Mouse (Mus musculus) yolk sac, embryonic 10.5 days (tissue): ENCODE measurements around the gene Lancl1.

ENCODE experiments used
- DNase-seq: peaks from one replicate; pipeline ENCODE4 v3.0.0-alpha.2; 2017; ENCODE audit warnings: low spot score

Gene Lancl1

DNA sequence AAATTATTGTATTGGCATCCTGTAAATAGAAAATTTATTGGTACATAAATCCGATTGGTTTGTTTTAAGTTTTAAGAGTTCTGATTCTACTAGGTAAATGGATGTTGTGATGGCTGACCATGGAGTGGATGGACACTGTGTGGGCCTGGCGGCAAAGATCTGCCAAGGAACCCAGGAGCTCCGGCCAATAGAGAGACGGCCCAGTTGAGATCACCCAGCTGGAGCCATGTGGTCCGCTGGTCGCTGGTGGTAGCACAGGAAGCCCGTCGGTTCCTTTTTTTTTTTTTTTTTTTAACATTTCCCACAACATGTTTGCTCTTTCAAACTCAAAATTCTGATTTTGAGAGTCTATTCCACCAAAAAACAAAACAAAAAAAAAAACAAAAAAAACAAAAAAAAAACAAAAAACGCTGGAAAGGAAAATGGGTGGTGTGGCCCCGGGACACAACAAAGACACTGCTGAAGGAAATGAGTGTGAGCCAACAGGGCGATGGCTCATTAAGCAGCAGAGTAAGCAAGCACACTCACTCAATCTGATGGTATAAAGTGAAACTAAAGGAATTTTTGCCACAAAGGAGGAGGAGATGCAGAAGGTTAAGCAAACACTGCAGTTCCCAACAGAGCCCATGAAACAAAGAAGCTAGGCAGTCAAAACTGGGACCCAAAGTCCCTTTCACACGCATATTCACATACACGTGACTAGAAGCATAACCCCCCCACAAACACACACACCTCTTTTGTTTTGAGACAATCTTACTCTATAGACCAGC lies 21.4 kb downstream of the Lancl1 start:
- DNase-seq, result no peak

DNA sequence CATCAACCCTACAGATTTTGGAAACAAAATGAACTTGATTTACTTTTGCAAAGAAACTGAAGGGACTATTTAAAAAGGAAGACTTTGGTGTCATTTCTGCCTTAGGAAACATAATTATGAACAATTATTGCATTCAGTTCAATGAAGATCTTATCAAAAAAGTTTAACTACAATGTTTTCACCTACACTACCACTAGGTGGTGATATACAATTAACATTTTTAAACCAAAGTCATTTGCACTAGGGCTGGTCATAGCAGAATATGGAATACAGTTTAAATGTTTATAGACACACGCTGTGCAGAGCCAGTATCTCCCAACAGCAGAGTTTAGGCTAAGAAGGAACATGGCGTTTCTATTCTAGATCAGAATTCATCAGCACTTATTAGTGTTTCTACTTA lies 24.5 kb downstream of the Lancl1 start:
- no peak for DNase-seq

GRCm38 (mm10) chr1:67010520-67010919 lies 28.2 kb downstream of the Lancl1 start:
- DNase-seq, result no peak

DNA sequence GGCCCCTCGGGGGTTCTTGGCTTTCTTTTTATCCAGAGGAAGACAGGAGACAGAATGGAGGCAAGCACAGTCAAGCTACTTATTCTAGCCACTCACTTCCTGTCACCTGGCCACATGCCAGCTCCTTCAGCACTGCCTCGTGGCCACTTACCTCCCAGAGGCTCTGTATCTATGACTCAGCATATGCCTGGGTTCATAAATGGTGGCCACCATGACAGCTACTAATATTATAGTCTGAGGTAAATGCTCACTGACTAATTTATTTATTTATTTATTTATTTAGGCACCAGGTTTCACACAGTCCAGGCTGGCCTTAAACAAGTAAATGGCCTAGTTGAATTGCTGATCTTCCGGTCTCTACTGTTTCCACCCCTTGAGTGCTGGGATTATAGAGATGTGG lies 35.0 kb downstream of the Lancl1 start:
- DNase-seq, result no peak

GRCm38 (mm10) chr1:67002226-67002625 lies 36.4 kb downstream of the Lancl1 start:
- peak; percentile 83 for DNase-seq

GRCm38 (mm10) chr1:67001367-67001766 lies 37.3 kb downstream of the Lancl1 start:
- no peak for DNase-seq

- no peak for DNase-seq
Observed at GRCm38 (mm10) chr1:67000484-67000883, 38.2 kb downstream of the Lancl1 start.

DNA sequence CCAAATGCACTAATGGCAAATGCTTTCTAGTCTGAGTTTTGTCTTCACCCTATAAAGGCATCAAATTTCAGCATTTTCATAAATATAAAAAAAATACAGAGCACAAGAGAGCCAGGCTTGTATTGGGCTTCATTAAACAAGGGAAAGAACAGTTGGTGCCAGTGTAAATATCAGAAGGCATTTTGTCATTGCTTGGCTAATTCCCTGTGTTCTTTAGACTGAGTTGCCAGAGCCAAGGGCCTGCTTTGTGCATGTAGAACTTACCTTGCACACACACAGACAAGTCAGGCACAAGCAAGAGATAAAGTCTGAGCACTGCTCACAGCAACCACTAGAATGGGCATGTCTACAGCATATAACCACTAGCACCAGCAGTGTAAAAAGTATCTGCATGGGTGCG lies 40.1 kb downstream of the Lancl1 start:
- no peak for DNase-seq

DNA sequence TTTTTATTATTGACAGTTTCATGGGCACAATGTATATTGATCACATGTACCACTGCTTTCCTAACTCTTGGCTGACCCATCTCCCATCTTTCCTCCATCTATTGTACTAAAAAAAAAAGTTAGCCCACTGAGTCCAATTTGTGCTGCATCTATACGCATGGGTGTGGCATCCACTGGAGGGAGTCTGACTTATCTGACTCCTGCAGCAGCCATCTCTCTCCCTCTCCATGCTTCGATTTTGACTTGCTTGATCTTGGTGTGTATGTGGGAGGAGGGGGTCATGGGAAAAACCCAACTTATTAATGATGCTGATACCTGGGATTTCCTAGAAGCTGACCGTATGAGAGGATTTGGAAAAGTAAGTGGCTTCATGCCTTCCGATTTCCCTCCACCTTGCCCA lies 40.5 kb downstream of the Lancl1 start:
- no peak for DNase-seq

DNA sequence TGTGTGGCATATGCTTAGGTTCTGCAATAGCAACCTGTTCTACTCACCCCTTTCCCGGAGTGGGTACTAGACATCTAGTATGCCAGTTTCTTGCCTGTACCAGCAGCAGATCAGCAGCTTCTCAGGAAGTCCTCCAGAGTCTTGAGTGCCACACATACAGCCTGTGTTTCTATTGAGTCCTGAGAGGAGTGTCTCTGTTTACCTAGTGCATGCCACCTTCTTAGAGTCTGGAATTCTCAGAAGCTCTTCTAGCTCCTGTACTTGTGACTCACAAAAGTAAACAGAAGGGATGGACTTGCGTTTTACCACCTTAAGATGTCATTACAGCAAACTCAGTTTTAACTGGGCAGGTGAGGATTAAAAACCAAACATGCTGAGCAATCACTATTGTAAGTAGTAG lies 41.9 kb downstream of the Lancl1 start:
- DNase-seq, result peak; percentile 40

- no peak for DNase-seq
Observed at GRCm38 (mm10) chr1:66992764-66993163, 45.9 kb downstream of the Lancl1 start.

DNA sequence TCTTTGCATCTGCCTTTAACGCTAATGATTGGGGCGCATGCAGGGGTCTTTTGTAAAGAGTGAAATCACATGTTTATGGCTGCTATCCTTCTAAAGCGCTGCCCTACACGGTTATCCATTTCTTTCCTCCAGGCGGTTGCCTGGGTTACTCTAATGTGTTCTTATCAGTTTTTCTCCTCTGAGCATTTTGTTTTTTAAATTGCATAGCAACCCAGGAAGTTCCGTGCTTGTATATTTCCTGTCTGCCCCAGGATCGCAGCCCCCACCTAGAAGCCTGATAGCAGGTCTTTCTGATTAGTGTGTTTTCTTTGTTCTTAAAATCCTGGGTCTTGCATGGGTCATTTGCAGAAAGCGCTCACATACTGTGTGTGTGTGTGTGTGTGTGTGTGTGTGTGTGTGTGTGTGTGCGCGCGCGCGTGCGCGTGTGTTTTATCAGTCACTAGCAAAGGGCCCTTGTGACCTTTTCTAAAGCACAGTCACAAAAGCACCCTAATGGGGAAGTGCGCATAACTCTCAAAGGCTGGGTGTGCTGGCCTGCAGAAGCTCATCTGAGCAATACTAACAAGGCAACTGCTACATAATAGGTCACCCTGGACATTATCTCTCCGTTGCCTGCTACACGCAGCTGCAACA lies 51.0 kb downstream of the Lancl1 start:
- no peak for DNase-seq

- no peak for DNase-seq
Observed at GRCm38 (mm10) chr1:66985906-66986305, 52.8 kb downstream of the Lancl1 start.

DNA sequence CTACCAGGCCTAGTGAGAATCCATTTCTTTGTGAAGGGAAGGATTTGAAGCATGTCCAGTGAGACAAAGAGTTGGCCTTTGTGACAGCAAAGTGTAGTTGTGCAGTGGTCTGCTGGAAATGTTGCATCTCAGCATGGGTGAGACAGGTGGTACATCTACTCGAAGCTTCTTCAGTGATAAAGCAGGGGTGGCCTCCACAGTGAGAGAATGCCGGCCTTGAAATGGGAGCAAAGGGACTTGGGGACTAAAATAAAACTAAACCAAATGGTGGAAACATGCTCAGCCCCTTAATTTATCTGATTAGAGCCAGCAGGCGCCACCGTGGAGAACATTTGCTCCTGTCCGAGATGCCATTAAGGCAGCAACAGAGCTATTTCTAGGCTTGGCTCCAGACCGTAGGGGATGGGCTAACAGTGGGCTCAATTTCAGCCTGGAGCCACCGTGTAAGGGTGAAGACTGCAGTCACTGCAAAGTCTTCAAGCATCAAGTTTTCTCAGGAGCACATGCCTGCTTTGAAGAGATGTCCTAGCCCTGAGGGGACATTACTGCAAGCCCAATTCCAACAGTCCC lies 53.5 kb downstream of the Lancl1 start:
- no peak for DNase-seq

DNA sequence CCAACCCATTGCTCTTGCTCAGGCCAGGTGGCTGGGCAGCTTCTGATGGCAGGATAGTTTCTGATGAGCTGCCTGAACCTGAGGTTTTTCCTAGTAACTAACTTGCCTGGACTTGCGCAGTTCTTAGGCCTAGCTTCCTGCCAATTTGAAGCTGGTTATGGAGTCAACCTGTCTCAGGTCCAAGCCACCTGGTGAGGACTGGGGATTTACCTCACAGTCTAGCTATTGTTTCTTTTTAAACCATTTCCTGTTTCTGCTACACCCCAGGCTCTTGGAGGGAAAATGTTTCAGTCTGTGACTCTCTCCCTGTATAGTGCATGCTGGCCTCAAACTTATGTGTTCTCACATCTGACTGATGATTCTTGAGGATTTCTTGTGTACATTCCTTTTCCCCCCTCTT lies 58.5 kb downstream of the Lancl1 start:
- no peak for DNase-seq

- DNase-seq, result no peak
Observed at GRCm38 (mm10) chr1:66975456-66975855, 63.2 kb downstream of the Lancl1 start.

DNA sequence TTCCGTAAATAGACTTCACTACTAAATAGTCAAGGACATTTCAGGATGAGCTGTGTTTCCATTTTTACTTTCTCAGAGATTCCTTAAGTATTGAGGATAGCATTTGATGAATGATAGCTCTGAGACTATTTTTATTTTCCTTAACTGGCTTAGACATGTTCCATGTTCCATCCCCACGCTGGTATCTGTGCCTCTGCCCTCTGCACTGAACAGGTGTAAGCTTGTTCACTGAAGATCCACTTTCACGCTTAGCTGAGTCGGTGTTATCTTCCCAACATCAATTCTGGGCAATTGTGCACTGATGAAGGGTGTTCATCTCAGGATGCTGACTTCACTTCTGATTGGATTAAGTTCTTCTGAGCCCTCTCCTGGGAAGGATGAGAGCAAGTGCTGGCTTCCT lies 73.8 kb downstream of the Lancl1 start:
- DNase-seq, result no peak

GRCm38 (mm10) chr1:66960536-66961243 lies 78.0 kb downstream of the Lancl1 start:
- DNase-seq, result no peak

DNA sequence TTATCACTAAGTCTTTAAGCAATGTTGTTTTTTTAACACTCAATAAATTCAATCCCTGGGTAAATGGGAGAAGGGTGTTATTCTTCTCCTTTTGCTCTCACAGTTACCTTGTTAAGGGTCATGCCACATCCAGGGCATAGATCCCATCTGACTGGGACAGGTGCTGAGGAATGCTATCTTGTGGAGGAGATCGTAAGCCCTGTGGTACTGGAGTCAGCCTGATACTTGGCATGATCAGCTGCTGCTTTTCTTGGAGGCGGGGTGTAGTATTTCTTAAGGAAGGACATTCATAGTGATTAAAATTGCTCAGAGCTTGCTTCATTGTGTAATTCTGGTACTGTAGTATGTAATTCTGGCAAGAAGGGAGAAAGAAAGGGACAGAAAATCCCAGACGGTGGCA lies 81.3 kb downstream of the Lancl1 start:
- no peak for DNase-seq

GRCm38 (mm10) chr1:66951086-66951485 lies 87.6 kb downstream of the Lancl1 start:
- no peak for DNase-seq
